Mouse (Mus musculus) liver, adult 2 months (tissue): ENCODE results near the gene Lrrfip1.

Experiments used
- CTCF ChIP-seq: fragments of 200-500 bp; IDR thresholded peaks from 2 replicates; pipeline ENCODE4 v1.5.1; 2011; ENCODE audit warnings: low read depth, low read length, control low read depth
- POLR2A ChIP-seq: fragments of 200-500 bp; IDR thresholded peaks from 2 replicates; pipeline ENCODE4 v1.6.1; 2011; ENCODE audit warnings: low read length, control low read depth; ENCODE audit not compliant: insufficient read depth; ENCODE audit errors: extremely low read depth

DNA sequence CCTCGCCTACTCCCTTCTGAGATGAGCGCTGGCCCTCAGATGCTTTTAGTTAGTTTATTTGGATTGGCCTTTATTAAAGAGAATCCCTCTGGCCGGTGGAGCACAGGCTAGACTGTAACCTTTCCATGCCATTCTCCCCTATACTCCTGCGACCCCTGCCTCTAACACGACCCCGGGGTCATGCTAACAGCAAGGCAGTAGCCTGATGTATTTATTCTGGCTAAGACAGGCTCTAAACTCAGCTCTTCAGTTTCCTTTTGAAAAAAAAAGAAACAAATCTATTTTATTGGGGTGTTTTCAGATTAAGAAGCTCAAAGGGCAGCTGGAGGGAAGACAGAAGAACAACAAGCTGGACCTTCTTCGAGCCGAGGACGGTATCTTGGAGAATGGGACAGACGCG is 123.6 kb downstream of the Lrrfip1 start:
- no peak for TF ChIP-seq POLR2A
- TF ChIP-seq CTCF = no peak
